Mouse (Mus musculus) left cerebral cortex, postnatal 36 days (tissue): ENCODE data around the gene Sh3bp1. TPM values are rescaled to one million over a fixed set of nuclear protein-coding genes. Genes with fewer than 3 reads are reported as not detected.
A peak's percentile ranks its signal among the peaks of the same experiment; 100 is the strongest.
"Not testable (repeated sequence)": the region's sequence is repeated elsewhere in the genome, so short reads cannot be mapped to it uniquely, and the experiment has no call there.

Experiments
- DNase-seq, 2 experiments: peaks; one replicate each; pipeline ENCODE4 v3.0.0; 2021 to 2022; ENCODE audit warnings: low spot score in 2 of 2, mixed read lengths in 1 of 2
- intact Hi-C: fragments of 180-260 bp; cut with DNase I; formaldehyde crosslinking; loops from one replicate; pipeline ENCODE4 v1.15.1; 2025
- total RNA-seq, 2 experiments: library from RNA; stranded (reverse); gene quantifications; 2 replicates each; pipeline ENCODE4 v1.2.3; 2021

Gene Sh3bp1
- total RNA-seq, 2 experiments from 2014 or later, result 23.7 to 31.5 TPM

DNA sequence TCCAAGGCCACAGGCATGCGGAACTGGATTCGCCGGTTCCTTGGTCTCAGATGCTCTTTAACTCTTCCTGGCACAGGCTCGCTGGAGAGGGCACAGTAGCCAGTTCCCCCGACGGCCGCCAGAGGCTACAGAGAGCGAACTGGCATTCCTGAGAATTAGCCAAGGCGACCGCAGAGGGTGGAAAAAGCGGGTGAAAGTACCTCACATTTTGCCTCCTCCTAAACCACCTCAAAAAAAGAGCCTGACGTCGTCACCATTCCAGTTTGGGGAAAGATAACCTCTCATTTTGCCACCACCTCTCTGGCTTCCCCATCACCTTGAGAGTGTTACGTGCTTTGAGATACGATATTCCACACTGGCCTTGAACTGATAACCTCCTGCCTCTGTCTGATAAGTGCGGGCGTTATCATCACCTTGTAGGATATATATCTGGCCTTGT, 23.3 kb upstream of the Sh3bp1 start:
- intact Hi-C loops, result no loop called here

DNA sequence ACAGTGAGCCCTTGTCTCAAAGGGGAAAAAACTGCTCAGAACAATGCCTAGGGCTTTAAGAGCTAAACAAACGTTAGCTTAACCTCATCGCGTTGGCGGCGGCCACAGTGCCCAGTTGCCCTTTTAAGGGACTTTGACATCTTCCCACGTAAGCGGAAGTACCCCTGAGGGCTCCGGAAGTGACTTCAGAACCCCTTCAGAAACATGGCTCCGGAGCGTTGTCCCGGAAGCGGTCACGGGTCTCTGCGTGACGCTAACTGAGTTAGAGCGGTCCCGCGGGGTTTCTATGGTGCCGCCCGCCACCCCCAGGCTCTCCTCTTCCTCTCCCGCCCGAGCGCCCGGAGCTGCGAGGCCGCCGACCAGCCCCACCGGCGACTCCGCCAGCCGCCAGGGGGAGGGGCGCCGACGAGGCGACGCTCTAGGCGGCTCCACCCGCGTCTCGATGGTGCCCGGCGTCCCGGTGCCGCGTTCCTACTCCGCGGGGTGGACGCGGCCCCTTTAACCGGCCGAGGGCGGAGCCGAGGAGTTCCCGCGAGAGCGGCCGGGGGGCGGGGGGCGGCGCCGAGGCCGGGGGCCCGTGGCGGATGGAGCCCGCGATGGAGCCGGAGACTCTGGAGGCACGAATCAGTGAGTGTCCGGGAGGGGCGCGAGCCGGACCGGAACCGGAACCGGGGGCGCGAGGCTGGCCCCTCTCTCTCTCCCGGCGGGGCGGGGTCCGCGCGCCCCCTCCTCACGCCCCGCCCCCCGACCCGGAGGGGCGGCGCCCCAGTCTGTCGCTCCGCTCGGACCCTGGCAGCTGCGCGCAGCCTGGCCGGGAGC, 22.4 kb upstream of the Sh3bp1 start, which contains the start of gene Gga1:
Gene Gga1, plus strand, starts transcription at position 200 of the 819 bp plus-strand sequence.
- DNase-seq, result peak; percentile 95 to 97
- intact Hi-C loops, result no loop called here

More for the DNA sequence above, 23.3 kb upstream of the Sh3bp1 start:
- DNase-seq, result peak; percentile 64 to 71

DNA sequence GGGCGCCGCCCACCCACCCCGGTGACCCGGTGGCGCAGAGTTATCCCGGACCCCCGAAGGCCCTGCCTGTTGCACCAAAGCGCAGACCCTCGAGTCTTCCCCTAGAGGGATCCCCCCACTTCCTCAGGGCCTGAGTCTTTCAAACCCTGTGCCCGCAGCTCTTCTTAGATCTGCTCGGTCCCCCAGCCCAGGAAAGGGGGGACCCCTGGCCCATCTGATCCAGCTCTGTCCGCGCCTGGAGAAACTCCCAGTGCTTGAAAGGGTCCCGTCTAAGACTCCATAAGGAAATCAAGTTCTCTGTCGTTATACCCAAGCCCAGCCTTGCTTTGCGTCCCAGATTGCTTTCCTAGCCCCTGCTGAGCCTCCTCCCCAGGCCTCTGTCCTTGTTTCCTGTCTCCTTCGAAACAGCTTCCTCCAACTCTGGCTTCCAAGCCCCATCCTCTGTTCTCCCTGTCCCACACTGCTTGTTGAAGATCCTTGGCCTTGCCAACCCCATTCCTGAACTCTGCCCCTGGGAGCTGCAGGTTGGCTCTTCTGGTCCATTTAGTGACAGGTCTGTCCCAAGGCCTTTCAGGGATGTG, 21.7 kb upstream of the Sh3bp1 start:
- intact Hi-C loops, result no loop called here

DNA sequence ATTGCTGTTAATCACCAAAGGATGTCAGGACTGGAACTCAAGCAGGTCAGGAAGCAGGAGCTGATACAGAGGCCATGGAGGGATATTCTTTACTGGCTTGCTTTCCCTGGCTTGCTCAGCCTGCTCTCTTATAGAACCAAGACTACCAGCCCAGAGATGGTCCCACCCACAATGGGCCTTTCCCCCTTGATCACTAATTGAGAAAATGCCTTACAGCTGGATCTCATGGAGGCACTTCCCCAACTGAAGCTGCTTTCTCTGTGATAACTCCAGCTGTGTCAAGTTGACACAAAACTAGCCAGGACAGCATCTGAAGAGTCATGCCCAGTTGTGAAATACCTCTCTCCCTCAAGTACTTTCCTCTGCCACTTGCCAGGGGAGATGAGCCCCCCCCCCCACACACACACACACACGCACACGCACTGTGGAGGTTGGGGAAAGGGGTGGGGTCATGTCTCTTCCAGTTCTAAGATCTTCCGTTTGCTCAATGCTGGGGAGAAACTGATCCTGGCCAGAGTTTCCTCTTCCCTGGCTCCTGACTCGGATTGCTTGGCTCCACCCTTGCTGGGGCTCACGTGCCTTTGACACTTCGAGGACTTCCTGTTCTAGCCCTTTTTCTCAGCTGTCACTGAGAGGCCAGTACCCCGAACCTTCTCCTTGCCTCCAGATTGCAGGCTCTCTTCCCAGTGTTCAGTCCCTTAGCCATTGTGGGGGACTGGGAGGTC, 20.6 kb upstream of the Sh3bp1 start:
- intact Hi-C loops, DNase-seq: not testable (repeated sequence)

More for the DNA sequence above, 21.7 kb upstream of the Sh3bp1 start:
- no peak for DNase-seq

DNA sequence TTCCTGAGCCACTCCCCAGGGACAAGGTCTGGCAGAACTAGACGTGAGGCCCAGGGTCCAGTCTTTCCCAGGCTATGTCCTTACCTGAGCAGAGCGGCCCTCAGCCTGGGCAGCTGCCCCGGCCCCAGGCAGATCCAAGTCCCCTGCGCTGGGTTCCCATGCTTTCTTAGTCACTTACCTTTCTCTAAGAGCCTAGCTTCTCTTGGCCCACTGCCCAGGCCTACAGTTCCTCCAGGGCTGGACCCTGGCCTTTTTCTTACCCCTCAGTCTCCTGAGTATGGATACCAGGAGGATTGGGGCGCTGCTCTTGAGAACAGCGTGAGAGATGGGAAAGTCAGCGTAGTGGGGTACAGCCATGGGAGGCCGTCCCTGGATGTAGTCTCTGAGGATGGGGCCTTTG, 19.1 kb upstream of the Sh3bp1 start:
- DNase-seq, result no peak
- intact Hi-C loops, result no loop called here

DNA sequence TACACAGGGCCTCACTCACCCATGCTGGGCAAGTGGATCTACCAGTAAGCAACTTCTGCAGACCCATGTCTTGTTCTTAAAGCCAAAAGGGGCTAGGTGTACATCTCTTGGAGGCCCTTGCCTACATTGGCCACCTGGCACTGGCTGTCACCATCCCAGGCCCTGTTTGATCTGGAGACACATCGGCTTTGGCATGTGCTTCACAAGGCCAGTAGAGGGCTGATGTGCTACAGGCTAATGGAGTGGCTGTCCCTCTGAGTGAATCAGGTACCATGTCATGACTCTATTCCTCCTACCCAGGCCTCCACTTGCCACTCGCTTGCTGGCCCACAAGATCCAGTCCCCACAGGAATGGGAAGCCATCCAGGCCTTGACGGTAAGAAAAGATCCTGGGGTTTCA, 17.7 kb upstream of the Sh3bp1 start:
- intact Hi-C loops, result no loop called here
- DNase-seq, result no peak

DNA sequence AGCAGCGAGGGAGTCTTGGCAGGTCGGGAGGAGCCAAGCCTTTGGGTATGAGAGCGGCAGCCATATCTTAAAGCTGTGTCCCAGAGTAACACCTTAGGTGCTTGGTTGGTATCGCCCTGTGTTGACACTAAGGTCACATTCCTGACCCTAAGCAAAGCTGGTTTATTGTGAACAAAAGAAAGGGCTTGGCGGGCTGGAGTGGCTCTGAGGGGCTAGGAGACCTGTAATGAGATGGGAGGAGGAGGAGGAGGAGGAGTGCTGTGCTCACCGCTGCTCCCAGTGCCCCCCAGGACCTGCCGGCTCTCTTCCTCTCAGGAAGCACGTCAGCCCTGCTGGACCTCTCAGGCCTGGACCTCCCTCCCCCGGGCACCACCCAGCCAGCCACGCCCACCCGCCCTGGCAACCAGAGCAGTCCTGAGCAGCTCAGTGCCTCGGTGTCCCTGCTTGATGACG, 10.1 kb upstream of the Sh3bp1 start:
- DNase-seq, result no peak
- intact Hi-C loops, result no loop called here

DNA sequence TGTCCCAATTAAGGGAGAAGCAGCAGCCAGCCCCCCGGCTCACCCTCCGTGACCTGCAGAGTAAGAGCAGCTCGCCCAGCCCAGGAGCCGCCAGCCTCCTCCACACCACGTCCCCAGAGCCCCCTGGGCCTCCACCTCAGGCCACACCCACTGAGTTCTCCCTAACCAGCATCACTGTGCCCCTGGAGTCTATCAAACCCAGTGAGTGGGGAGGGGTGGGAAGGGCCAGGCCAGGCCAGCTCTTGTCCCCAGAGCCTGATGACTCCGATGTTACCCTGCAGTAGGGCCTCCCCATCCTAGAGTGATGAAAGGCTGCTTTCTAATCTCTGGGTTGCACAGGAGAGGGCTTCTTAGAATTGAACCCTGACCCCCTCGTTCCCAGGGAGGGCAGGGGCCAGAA, 7.1 kb upstream of the Sh3bp1 start:
- intact Hi-C loops, result no loop called here

DNA sequence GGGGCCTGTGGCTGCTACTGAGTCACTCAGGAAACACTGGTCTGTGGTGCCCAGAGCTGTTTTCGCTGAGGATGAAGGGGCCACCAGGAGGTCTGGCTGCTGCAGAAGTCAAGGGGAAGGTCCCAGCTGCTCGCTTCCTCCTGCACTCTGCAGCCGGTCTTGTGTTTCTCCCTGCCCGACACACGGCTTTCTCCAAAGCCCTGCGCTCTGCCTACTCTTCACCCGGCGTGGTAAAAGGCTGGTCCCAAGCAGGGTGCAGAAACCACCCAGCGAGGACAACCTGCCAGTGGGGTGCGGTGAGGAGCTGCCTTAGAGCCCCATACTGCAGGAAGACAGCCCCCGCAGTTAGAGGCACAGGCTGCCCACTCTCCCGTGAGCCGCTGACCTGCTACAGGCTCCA, 4.8 kb upstream of the Sh3bp1 start:
- intact Hi-C loops, result no loop called here
- no peak for DNase-seq

More for the DNA sequence above, 7.1 kb upstream of the Sh3bp1 start:
- no peak for DNase-seq

DNA sequence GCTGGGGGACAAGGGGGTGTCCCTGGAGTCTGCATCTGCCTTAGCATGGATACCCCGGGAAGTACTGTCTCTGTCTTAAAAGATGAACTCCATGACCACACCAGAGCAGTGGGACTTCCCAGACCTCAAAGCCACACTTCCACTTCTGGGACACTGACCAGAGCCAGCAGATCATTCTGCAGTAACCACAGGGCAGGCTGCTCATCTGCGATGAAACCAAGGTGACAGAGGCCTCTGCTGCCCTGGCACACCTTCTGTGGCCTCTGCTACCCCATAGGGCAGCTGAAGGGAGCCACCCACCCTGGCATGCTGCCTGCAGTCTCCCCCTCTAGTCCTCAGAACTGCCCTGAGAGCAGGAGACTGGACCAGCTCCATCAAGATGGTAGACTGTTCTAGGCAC, 3.8 kb upstream of the Sh3bp1 start:
- intact Hi-C loops, result no loop called here
- no peak for DNase-seq

DNA sequence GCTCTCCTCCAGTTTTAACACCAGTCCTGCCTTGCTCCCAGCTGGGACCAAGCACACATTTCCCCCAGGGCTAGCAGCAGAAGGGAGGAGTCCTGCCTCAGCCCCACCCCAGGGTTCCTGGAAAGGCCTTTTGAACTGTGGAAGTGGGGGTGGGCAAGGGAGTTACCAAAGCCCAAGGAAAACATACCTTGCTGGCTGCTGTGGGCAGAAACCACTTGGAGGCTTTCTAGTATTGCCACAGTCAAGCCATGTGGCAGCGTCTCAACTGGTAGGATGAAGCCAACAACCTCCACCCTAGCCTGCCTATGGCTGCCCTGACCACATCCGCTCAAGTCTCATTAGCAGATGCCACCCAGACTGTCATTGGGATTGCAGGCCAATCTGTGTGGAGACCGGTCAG, 3.4 kb upstream of the Sh3bp1 start:
- no peak for DNase-seq
- intact Hi-C loops, result no loop called here

DNA sequence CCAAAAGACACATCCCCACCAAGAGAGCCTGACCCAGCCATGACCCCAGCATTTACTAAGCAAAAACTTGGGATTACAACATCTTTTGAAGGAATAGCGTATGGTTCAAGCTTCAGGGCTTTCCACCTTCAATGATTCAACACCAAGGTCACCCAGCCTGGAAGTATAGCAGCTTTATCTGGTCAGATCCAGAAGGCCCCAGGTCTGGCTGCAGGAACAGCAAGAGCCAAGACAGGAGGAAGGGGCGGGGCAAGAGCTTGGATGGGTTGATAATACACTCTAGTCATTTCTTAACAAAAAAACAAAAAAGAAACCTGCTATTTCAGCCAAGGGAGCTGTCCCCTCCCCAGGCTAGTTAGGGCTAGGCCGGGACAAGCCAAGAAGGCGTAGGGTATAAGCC, 2.1 kb upstream of the Sh3bp1 start:
- no peak for DNase-seq
- intact Hi-C loops, result no loop called here

DNA sequence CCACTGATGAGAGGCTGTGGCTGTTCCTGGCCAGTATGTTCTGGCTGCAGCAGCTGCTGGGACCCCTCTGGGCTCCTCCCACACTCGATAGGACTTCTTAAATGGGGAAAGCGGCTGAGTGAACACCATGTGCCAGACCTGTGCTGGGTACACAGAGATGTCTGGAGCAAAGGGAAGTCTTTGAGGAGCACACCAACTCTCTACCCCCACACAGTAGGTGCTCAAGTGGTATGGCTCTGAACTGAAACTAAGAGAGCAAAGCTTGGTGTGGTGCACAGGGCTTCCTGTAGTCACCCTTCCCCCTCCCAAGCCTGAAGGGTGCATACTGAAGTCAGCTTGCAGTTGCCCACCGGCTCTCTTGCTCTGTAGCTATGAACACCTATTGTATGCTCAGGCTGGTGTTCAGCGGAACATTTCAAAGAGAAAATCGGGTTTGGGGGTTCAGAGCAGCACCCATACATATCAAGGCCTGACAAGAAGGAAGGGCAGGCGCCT, 1.0 kb upstream of the Sh3bp1 start:
- DNase-seq, result no peak
- intact Hi-C loops, result no loop called here

DNA sequence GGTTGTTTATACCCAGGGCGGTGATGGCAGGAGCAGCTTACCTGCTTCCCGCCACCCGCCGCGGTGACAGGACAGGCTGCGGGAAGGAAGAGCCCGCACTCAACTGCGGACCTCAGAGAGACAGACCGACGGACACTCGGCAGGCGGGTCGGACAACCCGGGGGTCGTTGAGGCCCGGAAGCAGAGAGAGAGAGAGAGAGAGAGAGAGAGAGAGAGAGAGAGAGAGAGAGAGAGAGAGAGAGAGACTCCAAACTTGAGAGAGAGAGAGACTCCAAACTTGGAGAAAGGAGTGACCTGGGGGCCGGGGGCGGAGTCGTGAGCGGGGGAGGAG, 194 bp upstream of the Sh3bp1 start, which contains the start of gene Gm49510:
Gene Gm49510, plus strand, starts transcription at position 259 of the 331 bp plus-strand sequence.
- intact Hi-C loops, result no loop called here
- DNase-seq, result no peak

DNA sequence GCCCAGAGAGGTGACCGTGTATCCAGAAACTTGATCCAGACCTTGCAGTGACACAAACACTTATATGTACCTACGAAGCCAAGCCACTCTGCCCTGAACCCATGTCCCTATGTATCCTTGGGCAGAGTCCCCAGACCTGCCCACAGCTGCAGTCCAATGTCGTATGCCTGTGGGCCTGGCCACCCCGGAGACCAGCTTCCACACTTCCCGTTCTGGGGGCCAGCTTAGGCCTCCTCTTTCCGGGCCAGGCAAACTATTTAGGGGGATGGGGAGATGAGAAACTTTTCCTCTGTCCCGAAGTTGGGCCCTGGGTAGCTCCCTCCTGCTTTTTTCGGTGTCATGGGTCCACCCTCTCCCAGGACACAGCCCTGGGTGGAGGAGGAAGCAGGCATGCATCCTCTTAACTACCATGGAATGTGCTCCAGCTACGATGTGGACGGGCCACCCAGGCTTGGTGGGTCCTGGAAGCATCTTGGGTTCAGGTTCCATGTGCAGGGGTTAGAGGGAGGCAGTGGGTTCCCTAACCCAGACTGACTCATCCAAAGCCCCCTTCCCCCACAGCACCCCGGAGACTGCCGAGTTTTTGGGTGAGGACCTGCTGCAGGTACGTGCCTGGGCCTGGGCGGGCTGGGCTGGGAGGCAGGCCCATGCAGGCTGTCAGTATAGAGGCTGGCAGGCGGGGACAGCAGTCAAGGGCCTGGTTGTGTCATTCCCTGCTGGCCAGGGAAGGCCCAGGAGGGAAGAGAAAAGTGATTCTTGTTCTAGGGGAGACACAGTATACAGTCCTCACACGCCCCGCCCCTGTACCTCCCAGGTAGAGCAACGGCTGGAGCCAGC, 1.2 kb downstream of the Sh3bp1 start:
- intact Hi-C loops, result no loop called here

DNA sequence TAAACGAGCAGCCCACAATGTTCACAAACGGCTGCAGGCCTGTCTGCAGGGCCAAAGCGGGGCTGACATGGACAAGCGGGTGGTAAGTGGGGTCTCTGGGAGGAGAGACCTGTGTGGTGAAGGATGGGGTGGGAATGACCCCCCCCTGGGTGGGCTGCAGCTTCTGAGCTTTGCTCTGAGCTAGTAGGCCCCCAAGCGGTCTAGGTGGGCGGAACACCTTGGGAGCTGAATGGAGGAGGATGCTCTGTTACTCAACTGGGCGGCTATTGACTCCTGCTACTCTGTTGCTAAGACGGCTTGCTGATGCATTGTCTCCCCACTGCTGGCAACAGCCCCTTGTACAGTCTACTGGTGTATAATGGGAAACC, 1.8 kb downstream of the Sh3bp1 start:
- intact Hi-C loops, result no loop called here
- no peak for DNase-seq

More for the DNA sequence above, 1.2 kb downstream of the Sh3bp1 start:
- no peak for DNase-seq

DNA sequence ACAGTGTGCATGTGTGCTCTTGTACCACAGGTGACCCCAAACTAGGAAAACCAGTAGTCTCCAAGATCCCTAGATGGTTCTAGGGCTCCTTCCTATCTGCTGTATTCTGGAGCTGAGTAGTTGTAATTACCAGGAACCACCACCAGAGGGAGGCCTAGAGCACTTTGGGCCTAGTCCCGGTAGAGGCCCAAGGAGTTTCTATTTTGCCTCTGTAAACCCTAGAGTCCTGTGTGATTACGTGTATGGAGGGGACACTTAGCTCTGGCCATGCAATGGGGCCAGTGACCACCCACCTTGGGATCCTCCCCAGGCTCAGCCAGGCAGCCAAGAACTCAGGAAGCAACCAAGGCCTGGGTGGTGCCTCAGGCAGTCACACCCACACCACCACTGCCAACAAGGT, 3.7 kb downstream of the Sh3bp1 start:
- intact Hi-C loops, result no loop called here
- peak; percentile 62 to 75 for DNase-seq

DNA sequence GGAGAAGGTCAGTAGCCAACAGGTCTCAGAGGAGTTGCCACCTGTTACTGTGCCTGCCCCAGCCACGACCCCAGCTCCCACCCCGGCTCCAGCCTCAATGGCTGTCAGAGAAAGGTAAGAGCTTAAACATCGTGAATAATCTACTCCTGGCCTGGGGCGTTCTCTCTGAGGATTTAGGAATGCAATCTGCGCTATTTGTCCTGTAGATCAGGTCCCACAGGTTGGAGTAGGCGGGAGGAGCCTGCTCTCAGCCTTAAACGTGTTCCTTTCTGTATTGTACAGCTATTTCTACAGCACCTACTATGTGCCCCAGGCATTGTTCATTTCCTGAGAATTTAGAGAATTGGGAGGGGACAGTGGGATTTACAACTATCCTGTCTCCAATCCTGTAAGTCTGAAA, 8.8 kb downstream of the Sh3bp1 start:
- DNase-seq, result no peak
- intact Hi-C loops, result no loop called here

DNA sequence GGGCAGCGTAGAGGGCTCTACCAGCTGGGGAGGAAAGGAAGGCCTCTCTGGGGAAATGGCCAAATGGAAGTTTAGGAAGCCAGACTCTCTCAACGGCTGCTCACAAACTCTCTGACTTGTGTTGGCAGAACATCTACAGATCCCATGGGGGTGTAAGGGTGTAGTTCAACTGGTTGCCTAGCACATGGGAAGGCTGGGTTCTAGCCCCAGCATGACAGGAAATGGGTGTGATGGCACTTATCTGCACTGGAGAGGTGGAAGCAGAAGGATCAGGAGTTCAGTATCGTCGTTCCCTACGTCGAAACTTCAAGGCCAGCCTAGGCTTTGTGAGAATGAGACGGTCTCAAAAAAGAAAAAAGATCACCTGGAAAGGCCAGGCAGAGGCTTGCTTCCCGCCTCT, 9.4 kb downstream of the Sh3bp1 start:
- DNase-seq, result no peak
- intact Hi-C loops, result no loop called here

DNA sequence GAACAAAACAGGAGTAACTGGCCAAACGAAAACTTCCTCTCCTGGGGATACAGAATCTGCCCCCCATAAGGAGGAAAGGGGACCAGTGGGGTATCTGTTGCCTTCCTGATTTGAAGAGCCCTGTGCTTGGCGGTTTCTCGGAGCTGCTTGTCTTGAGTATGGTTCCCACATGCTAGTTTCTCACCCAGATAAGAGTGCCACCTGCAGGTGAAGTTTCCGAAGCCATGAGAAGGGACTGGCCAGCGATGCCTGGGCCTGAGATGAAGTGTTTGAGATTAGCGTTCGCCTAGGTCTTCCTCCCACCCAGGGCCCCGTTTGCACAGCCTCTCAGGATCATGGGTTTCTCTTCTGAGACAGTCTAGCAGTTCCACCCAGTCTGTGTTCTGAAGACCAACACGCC, 12.5 kb downstream of the Sh3bp1 start:
- DNase-seq, result peak in 1 of 2 experiments; percentile 36
- intact Hi-C loops, result no loop called here
